Mouse (Mus musculus) forebrain, embryonic 13.5 days (tissue): ENCODE data around the gene Vps41. TPM values are rescaled to one million over a fixed set of nuclear protein-coding genes. Genes with fewer than 3 reads are reported as not detected.

Source experiments
- ATAC-seq: fragments of 200-750 bp; cut with Nextera tagmentation; 2 replicates; pipeline ENCODE4 v1.8.0; 2017
- H3K27ac ChIP-seq: fragments of 300-500 bp; sonication (generic); 2 replicates; pipeline ENCODE4 v1.5.1; 2015; ENCODE audit warnings: inconsistent platforms, mild to moderate bottlenecking, moderate library complexity
- H3K27me3 ChIP-seq: fragments of 300-500 bp; sonication (generic); 2 replicates; pipeline ENCODE4 v1.6.1; 2015; ENCODE audit warnings: mild to moderate bottlenecking, inconsistent platforms
- H3K36me3 ChIP-seq: fragments of 300-500 bp; sonication (generic); 2 replicates; pipeline ENCODE4 v1.6.1; 2015; ENCODE audit warnings: mild to moderate bottlenecking, inconsistent platforms; ENCODE audit not compliant: poor library complexity, severe bottlenecking
- H3K4me1 ChIP-seq: fragments of 300-500 bp; sonication (generic); 2 replicates; pipeline ENCODE4 v1.6.1; 2015; ENCODE audit warnings: inconsistent platforms
- H3K4me2 ChIP-seq: fragments of 300-500 bp; sonication (generic); 2 replicates; pipeline ENCODE4 v1.6.1; 2015; ENCODE audit warnings: inconsistent platforms, mild to moderate bottlenecking, moderate library complexity
- H3K4me3 ChIP-seq: fragments of 300-500 bp; sonication (generic); 2 replicates; pipeline ENCODE4 v1.5.1; 2015; ENCODE audit warnings: mild to moderate bottlenecking, inconsistent platforms
- H3K9ac ChIP-seq: fragments of 300-500 bp; sonication (generic); 2 replicates; pipeline ENCODE4 v1.6.1; 2015; ENCODE audit warnings: mild to moderate bottlenecking, inconsistent platforms
- H3K9me3 ChIP-seq: fragments of 300-500 bp; sonication (generic); replicated peaks from 2 replicates; pipeline ENCODE4 v1.6.1; 2016; ENCODE audit warnings: inconsistent platforms
- WGBS: fragments of 180-500 bp; shearing (Covaris S2); methylation state at CpG from one replicate; pipeline ENCODE4 v1.1.7; 2015; 5-methylcytosine and 5-hydroxymethylcytosine counted together
- polyA plus RNA-seq: library from polyadenylated mRNA; unstranded; fragments of >200 nt; fragmentation: Nextera tagmentation; extraction: Ambion mirVana; gene quantifications from 2 replicates; pipeline ENCODE4 v1.2.1, GENCODE M21; 2015

Vps41 gene
- polyA plus RNA-seq, 1 experiment from 2014 or later = 90.3 TPM

DNA sequence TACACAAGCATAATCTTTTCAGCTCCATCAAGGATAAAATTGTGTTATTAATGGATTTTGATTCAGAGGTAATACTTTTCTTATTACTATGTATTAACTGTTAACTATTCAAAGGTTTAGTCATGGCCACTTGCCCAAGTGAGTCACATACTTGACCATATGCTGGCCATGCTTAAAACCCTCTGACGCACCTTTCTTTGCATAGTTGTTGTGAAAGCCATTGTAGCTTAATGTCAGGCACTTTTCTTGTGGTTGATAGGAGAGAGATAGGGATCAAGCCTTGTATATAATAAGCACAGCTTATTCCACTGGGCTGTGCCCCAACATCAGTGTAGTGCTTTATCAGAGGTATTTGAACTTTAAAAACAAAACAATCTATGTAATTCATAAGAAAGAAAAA, 126.5 kb downstream of the Vps41 start:
- H3K4me3 ChIP-seq = no peak overlapping the region
- no peak overlapping the region for H3K27ac ChIP-seq
- ATAC-seq = no peak
- no peaks in the 10 kb centered on the region for H3K9me3 ChIP-seq
- no peak overlapping the region for H3K4me2 ChIP-seq
- H3K9ac ChIP-seq = no peak overlapping the region
- WGBS = 94% methylated on average over 1 of the region's 1 CpGs
- no peaks in the 10 kb centered on the region for H3K4me1 ChIP-seq
- no peaks in the 10 kb centered on the region for H3K27me3 ChIP-seq
- H3K36me3 ChIP-seq = peaks cover 21% of the 10 kb centered on the region

DNA sequence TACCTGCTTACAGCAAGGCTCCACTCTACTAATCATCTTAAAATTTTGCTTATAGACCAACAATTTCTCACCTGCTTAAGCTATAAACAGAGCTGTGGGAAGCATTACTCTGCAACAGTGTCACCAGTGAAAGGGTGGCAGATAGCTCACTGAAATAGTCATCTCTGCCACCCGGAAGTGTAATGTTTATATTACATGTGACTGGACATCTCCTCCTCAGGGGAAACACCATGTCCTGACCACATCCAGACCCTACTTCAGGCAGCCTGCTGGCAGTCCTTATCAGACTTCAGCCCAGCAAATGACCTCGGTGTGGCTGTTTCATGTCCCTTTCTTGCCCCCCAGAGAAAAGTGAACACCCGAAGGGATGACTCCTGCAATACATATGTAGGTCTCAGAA, 130.3 kb downstream of the Vps41 start:
- Histone ChIP-seq H3K27ac (no peak overlapping the region), H3K36me3 (peaks cover 17% of the 10 kb centered on the region), H3K9ac (no peak overlapping the region), H3K4me2 (no peak overlapping the region), H3K4me1 (no peaks in the 10 kb centered on the region), H3K4me3 (no peak overlapping the region), H3K9me3 (no peaks in the 10 kb centered on the region), H3K27me3 (no peaks in the 10 kb centered on the region)
- 95% methylated on average over 3 of the region's 3 CpGs for WGBS
- no peak for ATAC-seq

DNA sequence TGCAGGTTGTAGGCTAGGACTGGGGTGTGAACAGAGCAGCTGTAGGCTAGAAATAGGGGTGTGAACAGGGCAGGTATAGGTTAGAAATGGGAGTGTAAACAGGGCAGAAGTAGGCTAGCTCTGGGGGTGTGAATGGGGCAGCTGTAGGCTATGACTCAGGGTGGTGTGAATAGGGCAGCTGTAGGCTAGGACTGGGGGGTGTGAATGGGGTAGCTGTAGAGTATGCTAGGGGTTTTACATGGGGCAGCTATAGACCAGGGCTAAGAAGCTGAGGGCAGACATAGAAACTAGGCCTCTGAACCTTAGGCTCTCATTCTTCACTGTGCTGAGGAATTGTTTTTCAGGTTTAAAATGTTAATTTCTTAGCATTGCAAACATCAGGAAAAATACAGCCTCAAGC, 132.5 kb downstream of the Vps41 start:
- Histone ChIP-seq H3K27me3 (no peaks in the 10 kb centered on the region), H3K9ac (no peak overlapping the region), H3K4me1 (no peaks in the 10 kb centered on the region), H3K9me3 (no peaks in the 10 kb centered on the region), H3K4me3 (no peak overlapping the region), H3K4me2 (no peak overlapping the region), H3K36me3 (peaks cover 30% of the 10 kb centered on the region), H3K27ac (no peak overlapping the region)
- no peak for ATAC-seq

DNA sequence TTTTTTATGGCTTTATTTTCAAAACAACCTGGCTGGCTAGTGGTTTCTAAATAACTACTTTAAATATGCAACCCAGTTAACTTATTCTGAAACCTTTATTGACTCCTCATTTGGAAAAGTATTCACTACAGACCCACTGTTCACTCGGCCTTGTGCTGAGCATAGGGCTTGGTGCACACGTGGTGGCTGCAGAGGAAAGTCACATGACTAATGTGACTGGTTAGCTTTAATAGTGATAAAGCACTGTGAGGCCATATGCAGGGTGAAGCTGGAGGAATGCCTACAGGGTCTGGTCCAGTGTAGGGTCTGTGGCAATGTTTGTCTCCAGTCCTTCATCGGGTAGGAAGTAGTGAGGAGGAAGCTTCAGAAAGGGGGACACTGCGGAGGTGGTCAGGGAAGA, 134.1 kb downstream of the Vps41 start:
- H3K9ac ChIP-seq = no peak overlapping the region
- no peak overlapping the region for H3K27ac ChIP-seq
- no peak overlapping the region for H3K4me2 ChIP-seq
- no peak for ATAC-seq
- peaks cover 10% of the 10 kb centered on the region for H3K4me1 ChIP-seq
- no peaks in the 10 kb centered on the region for H3K27me3 ChIP-seq
- 82% methylated on average over 4 of the region's 4 CpGs for WGBS
- no peaks in the 10 kb centered on the region for H3K9me3 ChIP-seq
- H3K4me3 ChIP-seq = no peak overlapping the region
- peaks cover 24% of the 10 kb centered on the region for H3K36me3 ChIP-seq

DNA sequence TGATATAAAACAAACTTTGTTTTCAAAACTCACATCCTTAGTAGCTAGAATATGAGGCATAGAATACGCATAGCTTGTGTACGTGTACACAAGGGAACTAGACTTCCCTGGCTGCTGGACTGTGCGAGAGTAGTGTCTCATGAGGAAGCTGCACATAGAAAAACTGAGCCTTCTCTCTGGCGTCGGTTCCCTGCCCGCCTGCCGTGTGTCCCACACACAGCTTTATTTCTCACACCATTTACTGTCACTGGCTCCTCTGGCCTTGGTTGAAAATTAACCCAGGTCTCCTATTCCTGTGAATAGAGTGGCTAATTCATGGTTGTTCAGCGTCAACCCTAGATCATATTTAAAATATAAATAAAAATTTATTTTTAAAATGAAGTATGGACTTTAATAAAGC, 135.6 kb downstream of the Vps41 start:
- H3K4me3 ChIP-seq = no peak overlapping the region
- H3K9me3 ChIP-seq = no peaks in the 10 kb centered on the region
- H3K4me2 ChIP-seq = no peak overlapping the region
- H3K9ac ChIP-seq = no peak overlapping the region
- H3K36me3 ChIP-seq = peaks cover 20% of the 10 kb centered on the region; the same call in 1 of the 2 replicates
- WGBS = 89% methylated on average over 8 of the region's 8 CpGs
- ATAC-seq = no peak
- H3K27me3 ChIP-seq = no peaks in the 10 kb centered on the region
- H3K4me1 ChIP-seq = peaks cover 10% of the 10 kb centered on the region
- no peak overlapping the region for H3K27ac ChIP-seq

DNA sequence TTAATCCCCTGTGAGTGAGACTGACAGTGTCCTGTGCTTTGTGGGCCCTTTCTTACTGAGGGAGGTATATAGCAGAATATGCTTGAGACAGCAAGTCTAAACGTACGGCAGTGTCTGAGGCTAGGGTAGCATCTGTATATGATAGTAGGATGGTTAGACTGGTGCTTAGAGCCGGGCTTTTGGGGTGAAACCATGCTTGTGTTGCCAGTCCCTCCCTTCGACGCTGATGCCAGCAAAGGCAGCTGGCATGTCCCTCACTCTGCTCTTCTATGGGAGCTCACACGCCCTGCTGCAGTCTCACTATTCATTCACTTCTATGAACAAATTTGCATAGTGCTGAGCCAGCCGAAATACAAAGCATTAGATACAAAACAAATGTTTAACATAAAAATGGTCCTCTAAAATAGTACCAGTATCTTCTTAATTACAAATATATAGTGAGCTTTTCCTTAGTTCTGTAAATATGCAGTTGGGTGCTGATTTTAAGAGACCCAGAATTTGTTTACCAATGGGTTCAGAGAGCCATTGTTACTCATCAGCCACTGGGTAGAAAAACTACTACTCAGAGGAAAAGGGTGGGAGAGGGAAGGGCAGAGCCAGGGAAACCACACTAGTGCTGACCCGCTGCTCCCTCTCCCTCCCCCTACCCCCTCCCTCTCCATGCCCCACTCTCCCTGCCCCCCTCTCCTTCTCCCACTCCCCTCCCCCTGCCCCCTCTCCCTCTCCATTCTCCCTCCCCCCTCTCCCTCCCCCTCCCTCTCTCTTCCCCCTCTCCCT, 139.1 kb downstream of the Vps41 start:
- H3K27me3 ChIP-seq = no peaks in the 10 kb centered on the region
- H3K4me3 ChIP-seq = no peak overlapping the region
- H3K36me3 ChIP-seq = peaks cover 23% of the 10 kb centered on the region
- no peak overlapping the region for H3K4me2 ChIP-seq
- H3K9me3 ChIP-seq = no peaks in the 10 kb centered on the region
- no peak overlapping the region for H3K9ac ChIP-seq
- peak overlapping the region; percentile 78 for H3K27ac ChIP-seq
- WGBS = 24% methylated on average over 8 of the region's 8 CpGs
- peaks cover 13% of the 10 kb centered on the region for H3K4me1 ChIP-seq
- ATAC-seq = peak; percentile 96

DNA sequence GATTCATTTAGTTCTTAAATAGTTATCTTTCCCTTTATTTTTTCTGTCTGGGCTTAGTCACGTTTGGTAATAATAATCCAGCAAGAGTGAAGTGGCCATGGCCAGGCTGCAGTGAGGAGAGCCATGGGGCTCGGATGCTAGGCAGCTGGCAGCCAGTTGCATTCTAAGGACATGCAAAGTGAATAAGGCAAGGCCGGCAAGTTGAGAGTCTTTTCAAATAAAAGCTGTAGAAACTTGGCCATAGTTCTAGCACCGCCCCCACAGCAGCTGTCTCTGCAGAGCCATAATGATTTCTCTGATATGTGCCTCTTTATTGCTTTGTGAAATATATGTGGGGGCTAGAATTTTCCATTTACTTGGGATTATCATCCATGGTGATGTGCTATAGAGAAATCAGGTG, 141.1 kb downstream of the Vps41 start:
- Histone ChIP-seq H3K27ac (no peak overlapping the region), H3K9me3 (no peaks in the 10 kb centered on the region), H3K27me3 (no peaks in the 10 kb centered on the region), H3K4me3 (no peak overlapping the region), H3K4me1 (peaks cover 13% of the 10 kb centered on the region), H3K36me3 (peaks cover 31% of the 10 kb centered on the region), H3K4me2 (no peak overlapping the region), H3K9ac (no peak overlapping the region)
- no peak for ATAC-seq
- WGBS = 61% methylated on average over 4 of the region's 4 CpGs

DNA sequence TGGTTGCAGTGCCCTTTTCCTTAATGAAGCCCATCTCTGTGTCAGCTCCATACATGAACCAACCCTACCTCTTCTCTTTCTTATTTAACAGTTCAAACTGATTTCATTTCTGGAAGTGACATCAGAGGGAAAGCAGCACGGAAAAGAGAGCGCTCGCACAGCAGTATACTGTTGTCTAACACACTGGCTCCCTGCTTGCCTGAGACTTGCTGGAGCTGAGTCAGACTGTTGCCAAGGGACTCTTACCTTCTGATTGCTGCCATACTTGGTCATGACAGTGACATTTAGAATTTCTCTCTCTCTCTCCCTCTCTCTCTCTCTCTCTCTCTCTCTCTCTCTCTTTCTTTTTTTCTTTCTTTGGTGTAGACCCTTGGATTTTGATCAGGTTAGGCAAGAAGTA, 142.3 kb downstream of the Vps41 start:
- Histone ChIP-seq H3K27ac (no peak overlapping the region), H3K36me3 (peaks cover 32% of the 10 kb centered on the region), H3K9me3 (no peaks in the 10 kb centered on the region), H3K4me1 (peaks cover 13% of the 10 kb centered on the region), H3K4me3 (no peak overlapping the region), H3K4me2 (no peak overlapping the region), H3K9ac (no peak overlapping the region), H3K27me3 (no peaks in the 10 kb centered on the region)
- ATAC-seq = no peak
- 91% methylated on average over 3 of the region's 3 CpGs for WGBS

DNA sequence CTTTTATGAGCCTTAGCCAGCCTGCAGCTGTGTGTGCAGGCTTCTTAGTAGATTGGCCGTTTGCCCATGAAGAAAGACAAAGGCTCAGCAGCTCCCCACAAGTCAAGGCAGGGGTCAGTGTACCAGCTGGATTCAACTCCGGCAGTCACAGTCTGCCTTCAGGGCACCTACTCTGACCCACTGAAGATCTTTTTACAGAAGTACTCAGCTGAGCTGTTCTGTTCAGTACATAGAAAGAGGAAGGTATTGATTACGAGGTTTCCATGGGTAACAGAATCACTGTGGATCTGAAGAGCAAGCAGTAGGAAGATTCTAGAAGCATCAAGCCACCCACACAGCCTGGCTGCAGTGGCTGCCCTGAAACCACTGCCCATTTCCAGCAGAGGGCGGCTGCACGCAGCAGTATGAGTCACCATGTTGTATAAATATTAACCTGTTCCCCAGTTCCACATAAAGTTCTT, 151.0 kb downstream of the Vps41 start:
- Histone ChIP-seq H3K27me3 (no peaks in the 10 kb centered on the region), H3K4me3 (no peak overlapping the region), H3K27ac (peak overlapping the region; percentile 65), H3K4me1 (peaks cover 11% of the 10 kb centered on the region; the same call in 1 of the 2 replicates), H3K4me2 (no peak overlapping the region), H3K36me3 (peaks cover 27% of the 10 kb centered on the region), H3K9ac (no peak overlapping the region), H3K9me3 (no peaks in the 10 kb centered on the region)
- WGBS = 42% methylated on average over 5 of the region's 5 CpGs
- peak; percentile 74 for ATAC-seq

DNA sequence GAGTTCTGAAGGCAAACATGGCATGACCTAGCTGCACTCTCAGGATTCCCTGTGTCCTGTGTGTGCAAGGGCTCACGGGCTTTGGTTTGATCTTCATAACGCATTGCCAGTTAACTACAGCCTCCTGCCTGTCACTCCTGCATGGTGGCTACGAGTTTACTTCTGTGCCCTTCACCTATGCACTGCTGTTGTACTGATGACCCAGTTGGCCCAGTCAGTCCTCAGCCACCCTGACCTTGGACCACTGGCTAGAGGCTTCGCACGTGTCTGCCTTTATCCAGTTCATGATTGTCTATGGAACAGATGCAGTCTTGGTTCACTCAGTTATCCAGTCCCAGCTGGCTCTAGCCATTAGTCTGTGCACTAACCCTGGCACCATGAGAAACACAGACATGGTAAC, 151.7 kb downstream of the Vps41 start:
- Histone ChIP-seq H3K9me3 (no peaks in the 10 kb centered on the region), H3K4me2 (no peak overlapping the region), H3K36me3 (peaks cover 21% of the 10 kb centered on the region), H3K4me1 (peaks cover 11% of the 10 kb centered on the region; the same call in 1 of the 2 replicates), H3K27me3 (no peaks in the 10 kb centered on the region), H3K4me3 (no peak overlapping the region), H3K27ac (no peak overlapping the region), H3K9ac (no peak overlapping the region)
- no peak for ATAC-seq
- WGBS = 89% methylated on average over 5 of the region's 5 CpGs

DNA sequence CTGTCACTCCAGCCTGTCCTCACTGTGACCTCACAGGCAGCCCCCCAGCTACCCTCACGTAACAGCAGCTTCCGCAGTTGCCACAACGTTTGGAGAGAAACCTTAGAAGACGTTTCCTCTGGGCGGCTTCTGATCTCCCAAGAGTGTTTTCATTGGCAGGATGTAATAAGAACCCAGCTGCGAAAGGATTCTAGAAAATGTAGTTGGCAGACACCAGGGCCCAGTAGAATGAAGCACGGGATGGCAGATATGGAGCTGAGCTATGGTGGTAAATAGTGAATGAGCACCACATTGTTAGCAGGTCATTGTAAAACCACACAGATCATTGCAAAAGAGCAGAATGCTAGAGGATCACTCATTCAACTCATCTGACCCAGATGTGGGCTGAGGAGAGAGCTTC, 158.2 kb downstream of the Vps41 start:
- no peak overlapping the region for H3K27ac ChIP-seq
- no peak overlapping the region for H3K4me3 ChIP-seq
- WGBS = 85% methylated on average over 7 of the region's 7 CpGs
- no peak overlapping the region for H3K9ac ChIP-seq
- no peaks in the 10 kb centered on the region for H3K27me3 ChIP-seq
- H3K36me3 ChIP-seq = no peaks in the 10 kb centered on the region
- ATAC-seq = no peak
- no peaks in the 10 kb centered on the region for H3K4me1 ChIP-seq
- H3K4me2 ChIP-seq = no peak overlapping the region
- no peaks in the 10 kb centered on the region for H3K9me3 ChIP-seq

DNA sequence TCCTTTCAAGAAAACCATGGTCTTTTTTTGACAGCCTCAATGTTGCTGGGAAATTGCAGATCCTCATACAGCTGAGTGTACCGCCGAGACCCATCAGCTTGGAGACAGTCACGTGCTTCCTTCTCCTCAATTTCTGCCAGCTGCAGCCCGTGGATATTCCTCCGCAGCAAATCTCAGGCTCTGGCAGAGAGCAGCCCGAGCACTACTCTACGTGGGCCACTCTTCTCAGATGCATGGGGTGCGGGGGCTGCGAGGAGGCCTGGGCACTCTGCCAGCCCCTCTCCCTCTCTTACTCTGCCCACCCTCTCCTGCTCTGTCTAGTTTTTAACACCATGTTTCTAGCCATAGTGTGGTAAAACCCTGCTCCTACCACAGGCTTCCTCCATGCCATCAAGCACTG, 175.8 kb downstream of the Vps41 start:
- Histone ChIP-seq H3K9ac (no peak overlapping the region), H3K4me2 (no peak overlapping the region), H3K9me3 (no peaks in the 10 kb centered on the region), H3K4me1 (peaks cover 6% of the 10 kb centered on the region; the same call in 1 of the 2 replicates), H3K36me3 (no peaks in the 10 kb centered on the region), H3K4me3 (no peak overlapping the region), H3K27me3 (no peaks in the 10 kb centered on the region), H3K27ac (no peak overlapping the region)
- 67% methylated on average over 9 of the region's 9 CpGs for WGBS
- ATAC-seq = peak; percentile 94

DNA sequence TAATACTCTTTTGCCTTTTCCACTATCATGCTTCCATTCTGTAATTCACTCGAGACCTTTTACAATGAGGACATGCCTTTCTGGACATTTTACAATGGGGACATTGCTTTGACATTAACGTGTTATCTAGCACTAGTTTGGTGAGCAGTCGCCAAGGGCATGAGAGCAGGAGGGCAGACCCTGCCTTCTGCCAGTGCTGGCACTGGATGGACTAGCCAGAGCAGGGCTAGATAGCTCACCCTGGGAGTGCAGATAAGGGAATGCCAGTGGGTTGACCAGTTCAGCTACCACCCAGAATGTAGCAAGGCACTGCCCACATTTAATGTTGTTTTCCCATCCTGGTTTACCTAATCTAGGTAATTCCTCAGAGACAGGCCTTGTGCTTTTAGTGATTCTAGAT, 179.7 kb downstream of the Vps41 start:
- H3K4me3 ChIP-seq = no peak overlapping the region
- no peaks in the 10 kb centered on the region for H3K36me3 ChIP-seq
- no peak overlapping the region for H3K27ac ChIP-seq
- WGBS = 88% methylated on average over 3 of the region's 3 CpGs
- peaks cover 10% of the 10 kb centered on the region; the same call in 1 of the 2 replicates for H3K4me1 ChIP-seq
- no peaks in the 10 kb centered on the region for H3K9me3 ChIP-seq
- H3K4me2 ChIP-seq = no peak overlapping the region
- H3K9ac ChIP-seq = no peak overlapping the region
- no peak for ATAC-seq
- no peaks in the 10 kb centered on the region for H3K27me3 ChIP-seq
